Mouse (Mus musculus) E14TG2a.4 (cell line): ENCODE data around the gene Myh7.

Experiments used
- CTCF ChIP-seq: conservative IDR thresholded peaks from 2 replicates; pipeline ENCODE4 v1.5.1; 2014; ENCODE audit warnings: low read length
- NANOG ChIP-seq: IDR thresholded peaks from 2 replicates; pipeline ENCODE4 v1.6.1; 2014; ENCODE audit warnings: borderline replicate concordance, low read length, mixed read lengths
- POU5F1 ChIP-seq: IDR thresholded peaks from 2 replicates; pipeline ENCODE4 v1.6.1; 2014; ENCODE audit warnings: low read length, borderline replicate concordance

DNA sequence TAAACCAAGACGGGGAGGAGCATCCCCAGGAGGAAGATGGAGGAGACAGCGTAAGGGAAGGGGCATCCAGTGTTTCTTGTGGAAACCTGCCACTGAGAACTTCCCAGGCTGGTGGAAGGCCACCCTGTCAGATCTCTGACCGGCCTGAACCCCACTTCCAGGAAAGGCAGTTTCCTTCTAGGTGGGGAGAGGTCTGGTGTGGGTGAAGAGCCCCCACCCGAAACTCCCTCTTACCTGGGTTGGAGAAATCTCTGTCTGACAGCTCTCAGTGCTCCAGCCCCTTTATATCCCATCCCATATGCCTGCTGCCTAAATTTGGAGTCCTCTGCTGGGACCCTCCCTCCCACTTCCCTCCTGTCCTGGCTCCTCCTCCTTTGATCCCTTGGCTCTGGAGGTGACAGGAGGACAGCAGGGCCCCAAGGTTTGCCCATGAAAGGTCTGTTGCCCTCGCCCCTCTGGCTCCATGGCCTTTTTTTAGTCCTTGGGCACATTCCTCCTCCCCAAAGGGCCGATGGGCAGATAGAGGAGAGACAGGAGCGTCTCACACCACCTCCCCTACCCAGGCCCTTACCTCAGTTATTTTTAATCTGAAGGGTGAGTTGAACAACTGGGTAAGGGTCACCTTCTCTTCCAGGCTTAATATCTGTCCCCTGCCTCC is 28.0 kb downstream of the Myh7 start, which contains the start of gene Myh6:
- TF ChIP-seq CTCF (no peak), NANOG (no peak), POU5F1 (no peak)
